Mouse (Mus musculus) gastrocnemius, postnatal 36 days (tissue): ENCODE results near the gene Pbx3. TPM values are rescaled to one million over a fixed set of nuclear protein-coding genes. Genes with fewer than 3 reads are reported as not detected.

ENCODE experiments used
- DNase-seq, 2 experiments: peaks; one replicate each; pipeline ENCODE4 v3.0.0; 2022
- intact Hi-C: fragments of 180-260 bp; cut with DNase I; formaldehyde crosslinking; loops from one replicate; pipeline ENCODE4 v1.15.1; 2025
- total RNA-seq, 2 experiments: library from RNA; stranded (reverse); gene quantifications; 2 replicates each; pipeline ENCODE4 v1.2.3; 2021

Pbx3 gene
- total RNA-seq, 2 experiments from 2014 or later, result 2.7 to 3.2 TPM

- intact Hi-C loops, result no loop called here
- DNase-seq, result no peak
These were observed 218.1 kb downstream of the Pbx3 start for GRCm38 (mm10) chr2:34154833-34155232.

- DNase-seq, result no peak
- intact Hi-C loops, result no loop called here
These were observed 219.6 kb downstream of the Pbx3 start for GRCm38 (mm10) chr2:34153336-34153735.

- intact Hi-C loops, result no loop called here
- no peak for DNase-seq
These were observed 222.4 kb downstream of the Pbx3 start for GRCm38 (mm10) chr2:34150560-34150959.

GRCm38 (mm10) chr2:34148214-34148613 lies 224.7 kb downstream of the Pbx3 start:
- no peak for DNase-seq
- intact Hi-C loops, result no loop called here

GRCm38 (mm10) chr2:34147476-34147875 lies 225.5 kb downstream of the Pbx3 start:
- no peak for DNase-seq
- intact Hi-C loops, result no loop called here

- intact Hi-C loops, result no loop called here
- no peak for DNase-seq
These were observed 225.9 kb downstream of the Pbx3 start for GRCm38 (mm10) chr2:34147036-34147435.

GRCm38 (mm10) chr2:34146431-34146830 lies 226.5 kb downstream of the Pbx3 start:
- intact Hi-C loops, result no loop called here
- no peak for DNase-seq

- intact Hi-C loops, result no loop called here
- DNase-seq, result no peak
These were observed 233.3 kb downstream of the Pbx3 start for GRCm38 (mm10) chr2:34139470-34140158.

GRCm38 (mm10) chr2:34135316-34135715 lies 237.6 kb downstream of the Pbx3 start:
- DNase-seq, result no peak
- intact Hi-C loops, result no loop called here

- DNase-seq, result no peak
- intact Hi-C loops, result no loop called here
These were observed 240.2 kb downstream of the Pbx3 start for GRCm38 (mm10) chr2:34132751-34133150.

- intact Hi-C loops, result no loop called here
- DNase-seq, result no peak
These were observed 243.2 kb downstream of the Pbx3 start for GRCm38 (mm10) chr2:34129674-34130267.

GRCm38 (mm10) chr2:34127871-34128270 lies 245.1 kb downstream of the Pbx3 start:
- DNase-seq, result no peak
- intact Hi-C loops, result no loop called here

GRCm38 (mm10) chr2:34123896-34124295 lies 249.0 kb downstream of the Pbx3 start:
- intact Hi-C loops, result no loop called here
- DNase-seq, result no peak

Other genes with a start within 250 kb of the Pbx3 start
- 10 to 100 TPM; 59.6 to 62.0 TPM for gene Mapkap1, start 33.6 kb upstream of the Pbx3 start, total RNA-seq